8 mouse cellular contexts compared by ENCODE assay signal in genomic region chr1:55236487-55236886, GRCm38 (mm10). TPM values are rescaled to one million over a fixed set of nuclear protein-coding genes. Genes with fewer than 3 reads are reported as not detected.
DNase-seq lines count a peak whose midpoint lies in the region; ATAC-seq lines count a peak whose summit lies in the region.

No protein-coding gene starts in this region.

- peak overlapping the region; percentile 94 for H3K4me2 ChIP-seq in kidney, embryonic 14.5 days (replicated peaks; ENCODE audit: low read depth, low read length)
- peak overlapping the region; percentile 98 for H3K4me2 ChIP-seq in hindbrain, embryonic 16.5 days (ENCODE audit: low read length)
- peak overlapping the region; percentile 87 for H3K4me2 ChIP-seq in midbrain, embryonic 14.5 days (ENCODE audit: low read length)

- H3K9ac ChIP-seq in kidney, embryonic 14.5 days (ENCODE audit: low read depth, low read length) = peak overlapping the region; percentile 78; the same call in 1 of the 2 replicates
- peak overlapping the region; percentile 27; the same call in 1 of the 2 replicates for H3K9ac ChIP-seq in hindbrain, embryonic 16.5 days (ENCODE audit: low read depth, low read length)
- peak overlapping the region; percentile 6; the same call in 1 of the 2 replicates for H3K9ac ChIP-seq in midbrain, embryonic 14.5 days (replicated peaks; ENCODE audit: low read length)

- H3K27ac ChIP-seq in kidney, embryonic 14.5 days (ENCODE audit: low read depth, low read length) = no peak overlapping the region
- peak overlapping the region; percentile 81 for H3K27ac ChIP-seq in embryonic facial prominence, embryonic 10.5 days (replicated peaks)
- H3K27ac ChIP-seq in hindbrain, embryonic 16.5 days (ENCODE audit: low read depth, low read length) = no peak overlapping the region
- H3K27ac ChIP-seq in midbrain, embryonic 14.5 days (replicated peaks; ENCODE audit: low read depth, low read length) = no peak overlapping the region

- WGBS in kidney, embryonic 14.5 days = 45% methylated on average over 5 of the region's 5 CpGs
- 42% methylated on average over 5 of the region's 5 CpGs for WGBS in embryonic facial prominence, embryonic 10.5 days
- 36% methylated on average over 5 of the region's 5 CpGs for WGBS in hindbrain, embryonic 16.5 days
- 41% methylated on average over 5 of the region's 5 CpGs for WGBS in midbrain, embryonic 14.5 days

- H3K4me3 ChIP-seq in kidney, embryonic 14.5 days (ENCODE audit: low read length) = peak overlapping the region; percentile 86
- peak overlapping the region; percentile 92 for H3K4me3 ChIP-seq in embryonic facial prominence, embryonic 10.5 days
- peak overlapping the region; percentile 80 for H3K4me3 ChIP-seq in hindbrain, embryonic 16.5 days (ENCODE audit: low read length)
- H3K4me3 ChIP-seq in midbrain, embryonic 14.5 days (replicated peaks; ENCODE audit: low read depth, low read length) = peak overlapping the region; percentile 81

- H3K4me1 ChIP-seq in kidney, embryonic 14.5 days (ENCODE audit: control insufficient read depth, insufficient read depth, low read length) = peaks cover 12% of the 10 kb centered on the region
- H3K4me1 ChIP-seq in embryonic facial prominence, embryonic 10.5 days = peaks cover 41% of the 10 kb centered on the region
- H3K4me1 ChIP-seq in hindbrain, embryonic 16.5 days (ENCODE audit: control insufficient read depth, insufficient read depth, low read depth, low read length) = peaks cover 29% of the 10 kb centered on the region
- H3K4me1 ChIP-seq in midbrain, embryonic 14.5 days (ENCODE audit: control insufficient read depth, insufficient read depth, low read length) = peaks cover 30% of the 10 kb centered on the region

- H3K27me3 ChIP-seq in kidney, embryonic 14.5 days (ENCODE audit: control insufficient read depth, insufficient read depth, low read length) = no peaks in the 10 kb centered on the region
- no peaks in the 10 kb centered on the region for H3K27me3 ChIP-seq in embryonic facial prominence, embryonic 10.5 days (replicated peaks; ENCODE audit: low read depth, poor library complexity, severe bottlenecking)
- no peaks in the 10 kb centered on the region for H3K27me3 ChIP-seq in hindbrain, embryonic 16.5 days (replicated peaks; ENCODE audit: control insufficient read depth, insufficient read depth, low read length)
- no peaks in the 10 kb centered on the region for H3K27me3 ChIP-seq in midbrain, embryonic 14.5 days (ENCODE audit: control insufficient read depth, insufficient read depth, low read length)

- no peak for DNase-seq in kidney, postnatal 36 days
- no peak for DNase-seq in embryonic facial prominence, embryonic 10.5 days (ENCODE audit: low spot score)
- no peak for DNase-seq in midbrain, embryonic 14.5 days
- DNase-seq in ovary, postnatal 10 days (ENCODE audit: low spot score) = no peak
- DNase-seq in spleen, adult 18-20 months = no peak
- no peak for DNase-seq in left cerebral cortex, adult 8-10 months (ENCODE audit: low spot score in 2 of 2)

- H3K9me3 ChIP-seq in kidney, embryonic 14.5 days (ENCODE audit: control insufficient read depth, low read length) = no peaks in the 10 kb centered on the region
- no peaks in the 10 kb centered on the region for H3K9me3 ChIP-seq in embryonic facial prominence, embryonic 10.5 days
- H3K9me3 ChIP-seq in hindbrain, embryonic 16.5 days (ENCODE audit: control insufficient read depth, low read length) = no peaks in the 10 kb centered on the region
- no peaks in the 10 kb centered on the region for H3K9me3 ChIP-seq in midbrain, embryonic 14.5 days (ENCODE audit: control insufficient read depth, low read length)

- no peaks in the 10 kb centered on the region for H3K36me3 ChIP-seq in kidney, embryonic 14.5 days (ENCODE audit: control insufficient read depth, insufficient read depth, low read length)
- 0 out of 2 replicates have a peak, but pooled peaks cover 3% of the 10 kb centered on the region for H3K36me3 ChIP-seq in embryonic facial prominence, embryonic 10.5 days (replicated peaks)
- H3K36me3 ChIP-seq in hindbrain, embryonic 16.5 days (ENCODE audit: control insufficient read depth, insufficient read depth, low read length) = no peaks in the 10 kb centered on the region
- no peaks in the 10 kb centered on the region for H3K36me3 ChIP-seq in midbrain, embryonic 14.5 days (ENCODE audit: control insufficient read depth, insufficient read depth, low read length)

- ATAC-seq in kidney, embryonic 14.5 days (ENCODE audit: low FRiP score, low TSS enrichment) = no peak
- no peak for ATAC-seq in hindbrain, embryonic 16.5 days
- ATAC-seq in midbrain, embryonic 14.5 days (ENCODE audit: low FRiP score, low TSS enrichment) = no peak

RNA-seq across cellular contexts. Expression of gene Mars2, which starts 0.5 kb away (rescaled TPM):
- polyA plus RNA-seq in kidney, embryonic 14.5 days (2014; fragmentation: Nextera tagmentation; extraction: Ambion mirVana) = 2.1 and 2.4 TPM in 2 replicates
- 3.2 and 3.4 TPM in 2 replicates for polyA plus RNA-seq in embryonic facial prominence, embryonic 10.5 days (2016; fragmentation: Nextera tagmentation; extraction: Ambion mirVana)
- polyA plus RNA-seq in hindbrain, embryonic 16.5 days (2015; fragmentation: Nextera tagmentation; extraction: Ambion mirVana) = 3.5 and 3.7 TPM in 2 replicates
- 4.1 and 4.4 TPM in 2 replicates for polyA plus RNA-seq in midbrain, embryonic 14.5 days (2014; fragmentation: Nextera tagmentation; extraction: Ambion mirVana)
- total RNA-seq in left cerebral cortex, adult 8-10 months (2022) = 1 to 10 TPM; 7.6 to 8.5 (median 8.3) TPM

RNA-seq across cellular contexts. Expression of gene Rftn2, which starts 9.9 kb away (rescaled TPM):
- polyA plus RNA-seq in kidney, embryonic 14.5 days (2014; fragmentation: Nextera tagmentation; extraction: Ambion mirVana) = 4.8 and 6.6 TPM in 2 replicates
- 10.6 and 13.6 TPM in 2 replicates for polyA plus RNA-seq in embryonic facial prominence, embryonic 10.5 days (2016; fragmentation: Nextera tagmentation; extraction: Ambion mirVana)
- 13.0 and 15.5 TPM in 2 replicates for polyA plus RNA-seq in hindbrain, embryonic 16.5 days (2015; fragmentation: Nextera tagmentation; extraction: Ambion mirVana)
- 8.7 and 9.5 TPM in 2 replicates for polyA plus RNA-seq in midbrain, embryonic 14.5 days (2014; fragmentation: Nextera tagmentation; extraction: Ambion mirVana)
- 10 to 100 TPM; 25.6 to 27.1 (median 26.6) TPM for total RNA-seq in left cerebral cortex, adult 8-10 months (2022)

Comparison
In these comparisons a context has a peak if more than half of its experiments do, and no peak if none do; other contexts are left out.
1. H3K9ac ChIP-seq: peak in every context shown above with its lines; median percentile 78 in kidney, embryonic 14.5 days; 27 in hindbrain, embryonic 16.5 days; 6 in midbrain, embryonic 14.5 days.